Mouse (Mus musculus) embryonic facial prominence, embryonic 12.5 days (tissue): Measurements from ENCODE around the gene Fam92b. TPM values are rescaled to one million over a fixed set of nuclear protein-coding genes. Genes with fewer than 3 reads are reported as not detected.

Experiments
- ATAC-seq: fragments of 200-750 bp; cut with Nextera tagmentation; 2 replicates; pipeline ENCODE4 v1.8.0; 2017; ENCODE audit not compliant: insufficient number of reproducible peaks, insufficient read depth, low FRiP score, low TSS enrichment
- H3K27ac ChIP-seq: fragments of 300-500 bp; sonication (generic); 2 replicates; pipeline ENCODE4 v1.5.1; 2016; ENCODE audit warnings: mild to moderate bottlenecking
- H3K27me3 ChIP-seq: fragments of 300-500 bp; sonication (generic); 2 replicates; pipeline ENCODE4 v1.6.1; 2016; ENCODE audit warnings: mild to moderate bottlenecking, moderate library complexity
- H3K36me3 ChIP-seq: fragments of 300-500 bp; sonication (generic); 2 replicates; pipeline ENCODE4 v1.6.1; 2016; ENCODE audit warnings: mild to moderate bottlenecking
- H3K4me1 ChIP-seq: fragments of 300-500 bp; sonication (generic); 2 replicates; pipeline ENCODE4 v1.6.1; 2016
- H3K4me2 ChIP-seq: fragments of 300-500 bp; sonication (generic); replicated peaks from 2 replicates; pipeline ENCODE4 v1.6.1; 2016; ENCODE audit warnings: mild to moderate bottlenecking, moderate library complexity
- H3K4me3 ChIP-seq: fragments of 300-500 bp; sonication (generic); 2 replicates; pipeline ENCODE4 v1.5.1; 2016; ENCODE audit warnings: mild to moderate bottlenecking
- H3K9ac ChIP-seq: fragments of 300-500 bp; sonication (generic); 2 replicates; pipeline ENCODE4 v1.6.1; 2016; ENCODE audit warnings: mild to moderate bottlenecking, moderate library complexity
- H3K9me3 ChIP-seq: fragments of 300-500 bp; sonication (generic); 2 replicates; pipeline ENCODE4 v1.6.1; 2016; ENCODE audit warnings: mild to moderate bottlenecking, moderate library complexity
- WGBS: fragments of 180-500 bp; shearing (Covaris S2); methylation state at CpG from one replicate; pipeline ENCODE4 v1.1.7; 2016; 5-methylcytosine and 5-hydroxymethylcytosine counted together
- polyA plus RNA-seq: library from polyadenylated mRNA; unstranded; fragments of >200 nt; fragmentation: Nextera tagmentation; extraction: Ambion mirVana; gene quantifications from 2 replicates; pipeline ENCODE4 v1.2.1, GENCODE M21; 2016

Fam92b gene
- polyA plus RNA-seq, 1 experiment from 2014 or later = 1.7 TPM

GRCm38 (mm10) chr8:120124261-120124660 is 53.0 kb downstream of the Fam92b start:
- WGBS = 41% methylated on average over 6 of the region's 6 CpGs

GRCm38 (mm10) chr8:120120951-120121350 is 56.3 kb downstream of the Fam92b start:
- Histone ChIP-seq H3K4me1 (peaks cover 3% of the 10 kb centered on the region; the same call in 1 of the 2 replicates), H3K9me3 (no peaks in the 10 kb centered on the region), H3K4me3 (no peak overlapping the region), H3K27ac (no peak overlapping the region), H3K4me2 (no peak overlapping the region), H3K36me3 (no peaks in the 10 kb centered on the region), H3K9ac (no peak overlapping the region), H3K27me3 (peaks cover 24% of the 10 kb centered on the region)
- 59% methylated on average over 5 of the region's 5 CpGs for WGBS
- ATAC-seq = no peak

More at GRCm38 (mm10) chr8:120124261-120124660, 53.0 kb downstream of the Fam92b start:
- no peak overlapping the region for H3K4me3 ChIP-seq
- no peak for ATAC-seq
- no peak overlapping the region for H3K27ac ChIP-seq
- no peaks in the 10 kb centered on the region for H3K36me3 ChIP-seq
- peaks cover 9% of the 10 kb centered on the region; the same call in 1 of the 2 replicates for H3K27me3 ChIP-seq
- no peak overlapping the region for H3K9ac ChIP-seq
- no peak overlapping the region for H3K4me2 ChIP-seq
- no peaks in the 10 kb centered on the region for H3K9me3 ChIP-seq
- peaks cover 12% of the 10 kb centered on the region for H3K4me1 ChIP-seq

DNA sequence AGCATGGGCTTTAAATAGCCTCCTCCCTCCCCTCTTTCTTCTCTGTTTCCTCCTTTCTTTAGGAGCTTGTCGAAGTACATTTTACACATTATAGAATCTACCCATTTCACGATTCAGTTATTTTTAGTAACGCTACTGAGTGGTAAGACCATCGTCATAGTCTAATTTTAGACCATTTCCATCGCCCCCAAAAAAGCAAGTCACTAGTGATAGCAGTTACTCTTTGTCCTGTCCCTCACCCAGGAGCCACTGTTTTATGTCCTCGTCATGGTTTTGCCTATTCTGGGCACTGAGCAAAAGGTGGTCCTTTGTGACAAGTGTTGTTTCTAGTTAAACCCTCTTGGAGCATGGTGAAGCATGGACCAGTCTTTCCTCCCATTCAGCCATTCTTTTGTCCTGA is 57.3 kb downstream of the Fam92b start:
- 79% methylated on average over 6 of the region's 6 CpGs for WGBS
- H3K4me1 ChIP-seq = peaks cover 2% of the 10 kb centered on the region; the same call in 1 of the 2 replicates
- no peak overlapping the region for H3K4me3 ChIP-seq
- no peak for ATAC-seq
- no peak overlapping the region for H3K9ac ChIP-seq
- no peak overlapping the region for H3K4me2 ChIP-seq
- H3K27ac ChIP-seq = no peak overlapping the region
- no peaks in the 10 kb centered on the region for H3K36me3 ChIP-seq
- peaks cover 35% of the 10 kb centered on the region for H3K27me3 ChIP-seq
- no peaks in the 10 kb centered on the region for H3K9me3 ChIP-seq

- Histone ChIP-seq H3K27ac (no peak overlapping the region), H3K9me3 (no peaks in the 10 kb centered on the region), H3K9ac (no peak overlapping the region), H3K4me2 (no peak overlapping the region), H3K27me3 (peaks cover 40% of the 10 kb centered on the region), H3K4me3 (no peak overlapping the region), H3K36me3 (no peaks in the 10 kb centered on the region), H3K4me1 (peaks cover 2% of the 10 kb centered on the region; the same call in 1 of the 2 replicates)
- no peak for ATAC-seq
- 65% methylated on average over 3 of the region's 3 CpGs for WGBS
Measured at GRCm38 (mm10) chr8:120119429-120119828, 57.8 kb downstream of the Fam92b start.

GRCm38 (mm10) chr8:120118847-120119246 is 58.4 kb downstream of the Fam92b start:
- H3K9me3 ChIP-seq = no peaks in the 10 kb centered on the region
- no peak overlapping the region for H3K27ac ChIP-seq
- 79% methylated on average over 5 of the region's 5 CpGs for WGBS
- H3K4me1 ChIP-seq = peaks cover 5% of the 10 kb centered on the region; the same call in 1 of the 2 replicates
- H3K4me2 ChIP-seq = no peak overlapping the region
- H3K4me3 ChIP-seq = no peak overlapping the region
- H3K9ac ChIP-seq = no peak overlapping the region
- ATAC-seq = no peak
- peaks cover 44% of the 10 kb centered on the region for H3K27me3 ChIP-seq
- no peaks in the 10 kb centered on the region for H3K36me3 ChIP-seq

DNA sequence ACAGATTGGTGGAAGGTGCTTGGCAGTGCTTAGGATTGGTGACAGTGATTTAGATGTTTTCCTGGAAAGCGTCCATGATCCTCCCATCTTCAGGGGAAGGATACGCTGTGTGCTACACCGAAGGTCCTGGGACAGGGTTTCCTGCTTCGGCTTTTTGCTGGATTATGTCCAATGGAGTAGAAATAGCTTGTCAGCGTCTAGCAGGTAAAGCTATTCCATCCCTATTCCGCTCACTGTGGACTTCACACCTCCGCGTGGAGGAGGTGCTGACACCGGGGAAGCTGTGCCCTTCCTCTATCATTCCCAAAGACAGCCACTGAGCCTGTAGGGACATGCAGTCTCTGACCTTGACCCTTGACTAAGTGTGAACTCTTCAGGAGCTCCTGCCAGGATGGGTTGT is 59.1 kb downstream of the Fam92b start:
- peaks cover 44% of the 10 kb centered on the region for H3K27me3 ChIP-seq

GRCm38 (mm10) chr8:120116600-120116999 is 60.7 kb downstream of the Fam92b start:
- Histone ChIP-seq H3K36me3 (no peaks in the 10 kb centered on the region), H3K27ac (no peak overlapping the region), H3K9ac (no peak overlapping the region), H3K4me1 (peaks cover 12% of the 10 kb centered on the region), H3K4me2 (no peak overlapping the region), H3K9me3 (no peaks in the 10 kb centered on the region), H3K27me3 (peaks cover 44% of the 10 kb centered on the region), H3K4me3 (no peak overlapping the region)
- 75% methylated on average over 7 of the region's 7 CpGs for WGBS
- no peak for ATAC-seq

More for the DNA sequence above, 59.1 kb downstream of the Fam92b start:
- Histone ChIP-seq H3K4me2 (no peak overlapping the region), H3K9ac (no peak overlapping the region), H3K36me3 (no peaks in the 10 kb centered on the region), H3K4me3 (no peak overlapping the region), H3K9me3 (no peaks in the 10 kb centered on the region), H3K4me1 (peaks cover 8% of the 10 kb centered on the region), H3K27ac (no peak overlapping the region)
- 83% methylated on average over 9 of the region's 9 CpGs for WGBS
- ATAC-seq = no peak

Other genes starting within 250 kb of the Fam92b start
- 6.7 and 7.1 TPM in 2 replicates for gene Crispld2, start 185.0 kb downstream of the Fam92b start, polyA plus RNA-seq
- 34.7 and 38.9 TPM in 2 replicates for gene Zdhhc7, start 76.0 kb downstream of the Fam92b start, polyA plus RNA-seq
- gene 6430548M08Rik, start 63.3 kb downstream of the Fam92b start, polyA plus RNA-seq = 5.9 and 6.5 TPM in 2 replicates
- 10.6 and 12.3 TPM in 2 replicates for gene Gse1, start 51.0 kb upstream of the Fam92b start, polyA plus RNA-seq